Mouse (Mus musculus) forebrain, postnatal 0 days (tissue): ENCODE data around the gene Esyt3. TPM values are rescaled to one million over a fixed set of nuclear protein-coding genes. Genes with fewer than 3 reads are reported as not detected.

Experiments used
- ATAC-seq: fragments of 200-750 bp; cut with Nextera tagmentation; 2 replicates; pipeline ENCODE4 v1.8.0; 2017; ENCODE audit warnings: mild to moderate bottlenecking, moderate library complexity
- DNase-seq: peaks from one replicate; pipeline ENCODE4 v3.0.0-alpha.2; 2015
- H3K27ac ChIP-seq: fragments of 300-500 bp; sonication (generic); 2 replicates; pipeline ENCODE4 v1.5.1; 2014; ENCODE audit warnings: low read depth, mild to moderate bottlenecking, antibody characterized with exemption, low read length, moderate library complexity, mixed read lengths
- H3K27me3 ChIP-seq: fragments of 300-500 bp; sonication (generic); 2 replicates; pipeline ENCODE4 v1.6.1; 2014; ENCODE audit warnings: mild to moderate bottlenecking, low read length, mixed read lengths; ENCODE audit not compliant: insufficient read depth
- H3K36me3 ChIP-seq: fragments of 300-500 bp; sonication (generic); 2 replicates; pipeline ENCODE4 v1.6.1; 2014; ENCODE audit warnings: mild to moderate bottlenecking, moderate library complexity; ENCODE audit not compliant: insufficient read depth
- H3K4me1 ChIP-seq: fragments of 300-500 bp; sonication (generic); 2 replicates; pipeline ENCODE4 v1.6.1; 2014; ENCODE audit warnings: antibody characterized with exemption; ENCODE audit not compliant: insufficient read depth
- H3K4me2 ChIP-seq: fragments of 300-500 bp; sonication (generic); 2 replicates; pipeline ENCODE4 v1.6.1; 2014; ENCODE audit warnings: low read depth, mild to moderate bottlenecking, moderate library complexity
- H3K4me3 ChIP-seq: fragments of 300-500 bp; sonication (generic); 2 replicates; pipeline ENCODE4 v1.5.1; 2014; ENCODE audit warnings: low read depth, low read length, mixed read lengths
- H3K9ac ChIP-seq: fragments of 300-500 bp; sonication (generic); 2 replicates; pipeline ENCODE4 v1.6.1; 2014; ENCODE audit warnings: mild to moderate bottlenecking
- H3K9me3 ChIP-seq: fragments of 300-500 bp; sonication (generic); 2 replicates; pipeline ENCODE4 v1.6.1; 2016; ENCODE audit warnings: low read length
- CTCF ChIP-seq: sonication (generic); IDR thresholded peaks from 2 replicates; pipeline ENCODE4 v1.5.1; 2016; ENCODE audit warnings: antibody characterized with exemption, control low read depth, low read depth
- WGBS: fragments of 180-500 bp; shearing (Covaris S2); extraction: QIAGEN DNeasy Blood & Tissue Kit; methylation state at CpG from one replicate; pipeline ENCODE4 v1.1.7; 2014; 5-methylcytosine and 5-hydroxymethylcytosine counted together
- polyA plus RNA-seq: library from polyadenylated mRNA; unstranded; fragments of >200 nt; fragmentation: Nextera tagmentation; extraction: Ambion mirVana; gene quantifications from 2 replicates; pipeline ENCODE4 v1.2.1, GENCODE M21; 2015
- total RNA-seq: library from RNA; depleted of rRNA; stranded (reverse); fragments of >200 nt; gene quantifications from 2 replicates; pipeline ENCODE4 v1.2.3, GENCODE M21; 2014

Esyt3 gene
- total and polyA plus RNA-seq, 2 experiments from 2014 or later = 1.3 to 4.3 TPM

DNA sequence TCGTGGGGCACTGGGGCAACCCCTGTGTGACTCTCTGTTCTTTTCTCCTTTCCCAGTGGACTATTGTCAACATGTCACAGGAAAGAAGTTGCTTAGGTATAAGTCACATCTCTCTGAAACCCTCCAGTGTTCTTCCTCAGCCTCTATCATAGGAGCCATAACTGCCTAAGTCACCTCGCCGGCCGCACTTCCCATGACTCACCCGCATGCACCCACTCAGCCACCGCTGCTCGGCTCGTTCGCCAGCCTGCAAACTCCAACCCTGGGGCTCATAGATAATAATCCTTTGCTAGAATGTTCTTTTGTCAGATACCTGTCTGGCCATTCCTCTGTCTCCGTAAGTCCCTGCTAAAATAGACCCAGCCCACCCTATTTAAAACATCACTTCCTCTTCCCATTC, 33.2 kb upstream of the Esyt3 start:
- WGBS = 94% methylated on average over 10 of the region's 10 CpGs
- no peak for DNase-seq
- ATAC-seq = no peak
- Histone ChIP-seq H3K9ac (no peak overlapping the region), H3K9me3 (no peaks in the 10 kb centered on the region), H3K4me2 (no peak overlapping the region), H3K4me3 (no peak overlapping the region), H3K4me1 (no peaks in the 10 kb centered on the region), H3K27me3 (no peaks in the 10 kb centered on the region), H3K27ac (no peak overlapping the region), H3K36me3 (peaks cover 16% of the 10 kb centered on the region; the same call in 1 of the 2 replicates)
- no peak for TF ChIP-seq CTCF

DNA sequence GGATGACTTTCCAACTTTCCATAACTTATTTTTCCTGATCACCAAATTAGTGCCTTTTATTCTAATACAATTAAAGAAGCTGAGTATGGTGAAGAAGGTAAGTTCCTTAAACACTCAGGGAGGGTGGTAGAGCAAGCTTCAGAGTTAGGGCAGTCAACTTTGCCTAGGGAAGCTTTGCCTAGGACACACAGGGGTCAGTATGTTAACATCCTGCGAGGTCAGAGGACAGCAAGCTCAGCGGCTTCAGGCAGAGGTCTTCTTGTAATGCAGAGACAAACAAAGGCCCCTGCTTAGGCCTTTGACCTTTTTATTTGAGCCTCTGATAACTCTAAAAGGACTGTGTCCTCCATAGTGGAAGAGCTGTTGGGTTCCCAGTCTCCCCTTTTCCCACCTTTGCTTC, 32.4 kb upstream of the Esyt3 start:
- no peak overlapping the region for H3K27ac ChIP-seq
- DNase-seq (no peak), ATAC-seq (no peak)
- H3K9me3 ChIP-seq = no peaks in the 10 kb centered on the region
- no peak overlapping the region for H3K4me3 ChIP-seq
- WGBS = 79% methylated on average over 2 of the region's 2 CpGs
- H3K4me2 ChIP-seq = no peak overlapping the region
- H3K36me3 ChIP-seq = peaks cover 22% of the 10 kb centered on the region; the same call in 1 of the 2 replicates
- no peaks in the 10 kb centered on the region for H3K4me1 ChIP-seq
- no peaks in the 10 kb centered on the region for H3K27me3 ChIP-seq
- no peak overlapping the region for H3K9ac ChIP-seq
- TF ChIP-seq CTCF = no peak

DNA sequence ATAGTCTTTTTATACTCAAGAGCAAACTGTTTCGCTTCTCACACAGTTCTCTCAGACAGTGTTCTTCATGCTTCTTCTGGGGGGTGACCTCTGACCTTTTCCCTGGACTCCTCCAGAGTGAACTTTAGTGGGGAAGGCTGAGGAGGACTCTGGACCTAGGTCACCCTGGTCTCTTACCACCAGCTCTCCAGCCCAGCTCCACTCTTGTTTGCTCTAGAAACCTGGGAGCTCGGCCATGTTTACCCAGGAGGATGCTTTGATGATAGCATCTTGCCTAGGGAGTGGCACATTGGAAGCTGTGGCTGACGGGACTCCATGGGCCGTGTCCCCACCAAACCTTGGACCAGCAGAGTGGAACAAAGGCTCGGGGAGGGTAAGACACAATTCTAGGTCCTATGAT, 31.8 kb upstream of the Esyt3 start:
- H3K4me2 ChIP-seq = no peak overlapping the region
- 90% methylated on average over 5 of the region's 5 CpGs for WGBS
- no peak overlapping the region for H3K9ac ChIP-seq
- TF ChIP-seq CTCF = no peak
- no peaks in the 10 kb centered on the region for H3K9me3 ChIP-seq
- no peak for ATAC-seq
- no peaks in the 10 kb centered on the region for H3K27me3 ChIP-seq
- no peak for DNase-seq
- H3K36me3 ChIP-seq = peaks cover 22% of the 10 kb centered on the region; the same call in 1 of the 2 replicates
- no peak overlapping the region for H3K27ac ChIP-seq
- no peak overlapping the region for H3K4me3 ChIP-seq
- no peaks in the 10 kb centered on the region for H3K4me1 ChIP-seq

DNA sequence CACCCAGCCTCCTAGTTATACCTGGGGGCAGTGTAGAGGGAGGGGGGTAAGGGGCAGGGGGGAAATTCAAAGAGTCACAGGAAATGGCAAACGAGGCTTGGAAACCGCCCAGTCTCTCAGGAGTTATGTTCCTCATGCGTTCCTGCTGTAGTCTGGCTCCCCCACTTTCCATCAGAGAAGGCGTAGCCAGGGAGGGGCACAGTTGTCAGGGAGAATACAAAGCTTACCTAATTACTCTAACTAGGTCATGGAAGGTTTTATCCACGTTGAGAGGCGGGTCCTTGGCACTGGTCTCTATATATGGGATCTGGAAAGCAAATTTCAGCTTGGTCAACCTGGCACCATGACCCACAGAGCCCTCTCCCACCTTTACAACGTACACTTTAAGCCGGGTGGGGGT, 31.1 kb upstream of the Esyt3 start:
- DNase-seq (no peak), ATAC-seq (no peak)
- Histone ChIP-seq H3K27ac (no peak overlapping the region), H3K27me3 (no peaks in the 10 kb centered on the region), H3K36me3 (peaks cover 22% of the 10 kb centered on the region; the same call in 1 of the 2 replicates), H3K9ac (no peak overlapping the region), H3K4me2 (no peak overlapping the region), H3K4me3 (no peak overlapping the region), H3K4me1 (no peaks in the 10 kb centered on the region), H3K9me3 (no peaks in the 10 kb centered on the region)
- no peak for TF ChIP-seq CTCF
- WGBS = 70% methylated on average over 8 of the region's 8 CpGs

DNA sequence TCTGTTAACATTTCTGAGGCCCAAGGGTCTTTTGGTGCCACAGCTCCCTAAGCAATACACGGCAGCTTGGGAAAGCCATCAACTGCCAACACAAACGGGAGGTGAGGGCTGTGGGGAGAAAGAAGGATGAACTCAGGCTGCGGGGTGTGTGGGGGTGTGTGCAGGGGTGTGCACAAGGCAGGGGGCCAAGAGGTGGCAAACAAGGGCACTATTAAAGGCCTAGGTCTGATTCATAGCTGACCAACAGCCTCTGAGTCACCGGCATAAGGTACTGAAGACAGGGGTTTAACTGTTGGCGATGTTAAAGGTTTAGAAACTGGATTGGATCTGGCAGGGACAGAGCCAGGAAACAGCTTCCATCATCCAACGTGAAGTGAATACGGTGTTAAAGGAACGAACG, 30.5 kb upstream of the Esyt3 start:
- Histone ChIP-seq H3K9ac (no peak overlapping the region), H3K4me3 (no peak overlapping the region), H3K9me3 (no peaks in the 10 kb centered on the region), H3K4me1 (no peaks in the 10 kb centered on the region), H3K27me3 (no peaks in the 10 kb centered on the region), H3K4me2 (no peak overlapping the region), H3K27ac (peak overlapping the region; percentile 66; the same call in 1 of the 2 replicates), H3K36me3 (peaks cover 22% of the 10 kb centered on the region; the same call in 1 of the 2 replicates)
- no peak for TF ChIP-seq CTCF
- 67% methylated on average over 9 of the region's 9 CpGs for WGBS
- no peak for ATAC-seq
- no peak for DNase-seq

DNA sequence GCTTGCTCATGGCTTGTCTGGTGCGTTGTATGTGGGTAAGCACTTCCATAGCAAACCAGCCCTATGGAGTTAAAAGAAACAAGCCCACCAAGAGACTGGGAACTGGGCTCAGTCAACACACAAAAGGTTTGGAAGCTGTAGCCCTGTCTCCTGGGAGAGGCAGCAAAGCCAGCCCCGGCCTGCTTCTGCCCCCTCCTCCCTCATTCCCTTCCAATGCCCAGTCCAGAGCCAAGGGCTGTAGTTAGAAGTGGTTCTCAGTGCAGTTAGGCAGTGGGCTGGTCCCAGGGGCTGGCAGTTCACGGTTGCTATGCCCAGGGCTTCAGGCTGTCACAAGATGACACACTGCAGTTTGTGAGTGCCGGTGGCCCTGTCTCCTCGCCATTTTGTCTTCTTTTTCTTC, 29.7 kb upstream of the Esyt3 start:
- Histone ChIP-seq H3K4me1 (no peaks in the 10 kb centered on the region), H3K4me2 (no peak overlapping the region), H3K27me3 (no peaks in the 10 kb centered on the region), H3K36me3 (peaks cover 22% of the 10 kb centered on the region; the same call in 1 of the 2 replicates), H3K27ac (peak overlapping the region; percentile 66), H3K9ac (no peak overlapping the region), H3K4me3 (no peak overlapping the region), H3K9me3 (no peaks in the 10 kb centered on the region)
- DNase-seq (peak; percentile 41), ATAC-seq (peak; percentile 87)
- TF ChIP-seq CTCF = no peak
- 59% methylated on average over 5 of the region's 5 CpGs for WGBS

DNA sequence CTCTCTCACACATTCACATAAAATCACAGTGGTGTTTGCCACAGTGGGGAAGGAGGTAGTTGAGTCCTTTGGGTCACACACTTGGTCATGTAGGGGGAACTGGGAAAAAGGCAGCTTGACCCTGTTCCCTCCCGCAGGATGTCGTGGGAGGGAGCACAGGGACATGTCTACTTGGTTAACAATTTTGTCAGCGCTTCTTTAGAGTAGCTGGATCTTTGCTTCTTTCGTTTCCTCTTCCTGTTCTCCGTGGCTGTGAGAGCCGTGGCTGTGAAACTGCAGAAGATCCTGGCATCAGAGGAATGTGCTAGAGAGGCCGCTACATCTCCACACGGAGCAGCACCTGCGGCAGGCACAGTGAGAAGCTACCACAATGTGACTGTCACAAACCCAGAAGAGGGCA, 24.2 kb upstream of the Esyt3 start:
- ATAC-seq (no peak), DNase-seq (no peak)
- no peaks in the 10 kb centered on the region for H3K9me3 ChIP-seq
- TF ChIP-seq CTCF = no peak
- no peaks in the 10 kb centered on the region for H3K4me1 ChIP-seq
- H3K4me2 ChIP-seq = no peak overlapping the region
- H3K27me3 ChIP-seq = no peaks in the 10 kb centered on the region
- WGBS = 83% methylated on average over 9 of the region's 9 CpGs
- H3K9ac ChIP-seq = no peak overlapping the region
- H3K4me3 ChIP-seq = no peak overlapping the region
- no peak overlapping the region for H3K27ac ChIP-seq
- peaks cover 9% of the 10 kb centered on the region; the same call in 1 of the 2 replicates for H3K36me3 ChIP-seq
